Mouse (Mus musculus) testis, adult 2 months (tissue): ENCODE results near the gene Mex3a. TPM values are rescaled to one million over a fixed set of nuclear protein-coding genes. Genes with fewer than 3 reads are reported as not detected.

Experiments used
- H3K27ac ChIP-seq: fragments of 200-500 bp; 2 replicates; pipeline ENCODE4 v1.5.1; 2012; ENCODE audit warnings: low read depth, low read length; ENCODE audit not compliant: control insufficient read depth, insufficient read depth
- H3K27me3 ChIP-seq: fragments of 200-500 bp; 2 replicates; pipeline ENCODE4 v1.6.1; 2012; ENCODE audit warnings: mild to moderate bottlenecking, low read length, moderate library complexity; ENCODE audit not compliant: control insufficient read depth, insufficient read depth
- H3K36me3 ChIP-seq: fragments of 200-500 bp; 2 replicates; pipeline ENCODE4 v1.6.1; 2012; ENCODE audit warnings: mild to moderate bottlenecking, low read length; ENCODE audit not compliant: control insufficient read depth, insufficient read depth
- H3K4me1 ChIP-seq: fragments of 200-500 bp; 2 replicates; pipeline ENCODE4 v1.6.1; 2012; ENCODE audit warnings: low read length; ENCODE audit not compliant: control insufficient read depth, insufficient read depth
- H3K4me3 ChIP-seq: fragments of 200-500 bp; 2 replicates; pipeline ENCODE4 v1.5.1; 2012; ENCODE audit warnings: low read depth, mild to moderate bottlenecking, low read length, moderate library complexity, mixed read lengths; ENCODE audit not compliant: control insufficient read depth
- CTCF ChIP-seq: fragments of 200-500 bp; IDR thresholded peaks from 2 replicates; pipeline ENCODE4 v1.5.1; 2012; ENCODE audit warnings: low read depth, mild to moderate bottlenecking, inconsistent platforms, low read length, moderate library complexity; ENCODE audit not compliant: control insufficient read depth, insufficient read depth, insufficient replicate concordance
- POLR2A ChIP-seq: fragments of 200-500 bp; IDR thresholded peaks from 2 replicates; pipeline ENCODE4 v1.6.1; 2012; ENCODE audit warnings: low read depth, mild to moderate bottlenecking, inconsistent platforms, low read length, moderate library complexity; ENCODE audit not compliant: control insufficient read depth
- polyA plus RNA-seq: library from polyadenylated mRNA; depleted of rRNA; stranded (reverse); fragments of >200 nt; gene quantifications from 2 replicates; pipeline ENCODE4 v1.2.3, GENCODE M21; 2012

The Mex3a gene
- polyA plus RNA-seq, 1 experiment, result 1.4 TPM

- Histone ChIP-seq H3K36me3 (peaks cover 7% of the 10 kb centered on the region), H3K27me3 (no peaks in the 10 kb centered on the region), H3K4me3 (no peak overlapping the region), H3K4me1 (no peaks in the 10 kb centered on the region), H3K27ac (no peak overlapping the region)
- no peak for TF ChIP-seq CTCF
- TF ChIP-seq POLR2A, result no peak
These were observed 34.4 kb downstream of the Mex3a start for GRCm38 (mm10) chr3:88566536-88567061.

- Histone ChIP-seq H3K4me3 (no peak overlapping the region), H3K27me3 (no peaks in the 10 kb centered on the region), H3K27ac (no peak overlapping the region), H3K36me3 (peaks cover 6% of the 10 kb centered on the region), H3K4me1 (no peaks in the 10 kb centered on the region)
- TF ChIP-seq CTCF, result no peak
These were observed 35.7 kb downstream of the Mex3a start for GRCm38 (mm10) chr3:88567892-88568291.

GRCm38 (mm10) chr3:88568615-88569014 lies 36.4 kb downstream of the Mex3a start:
- Histone ChIP-seq H3K36me3 (peaks cover 6% of the 10 kb centered on the region), H3K27ac (no peak overlapping the region), H3K4me1 (no peaks in the 10 kb centered on the region), H3K27me3 (no peaks in the 10 kb centered on the region), H3K4me3 (no peak overlapping the region)
- TF ChIP-seq POLR2A (no peak), CTCF (no peak)

GRCm38 (mm10) chr3:88569093-88569492 lies 36.9 kb downstream of the Mex3a start:
- Histone ChIP-seq H3K36me3 (peaks cover 6% of the 10 kb centered on the region), H3K4me1 (no peaks in the 10 kb centered on the region), H3K27me3 (no peaks in the 10 kb centered on the region), H3K4me3 (no peak overlapping the region), H3K27ac (no peak overlapping the region)
- no peak for TF ChIP-seq CTCF
- TF ChIP-seq POLR2A, result no peak

- Histone ChIP-seq H3K4me1 (no peaks in the 10 kb centered on the region), H3K4me3 (no peak overlapping the region), H3K27me3 (no peaks in the 10 kb centered on the region), H3K27ac (no peak overlapping the region), H3K36me3 (peaks cover 1% of the 10 kb centered on the region)
- TF ChIP-seq CTCF (no peak), POLR2A (no peak)
These were observed 37.5 kb downstream of the Mex3a start for GRCm38 (mm10) chr3:88569694-88570093.

- no peak overlapping the region for H3K27ac ChIP-seq
- H3K4me3 ChIP-seq, result no peak overlapping the region
- no peak for TF ChIP-seq CTCF
- no peaks in the 10 kb centered on the region for H3K4me1 ChIP-seq
- H3K27me3 ChIP-seq, result no peaks in the 10 kb centered on the region
- H3K36me3 ChIP-seq, result no peaks in the 10 kb centered on the region; the same call in 1 of the 2 replicates
These were observed 38.1 kb downstream of the Mex3a start for GRCm38 (mm10) chr3:88570341-88570740.

GRCm38 (mm10) chr3:88571856-88572255 lies 39.7 kb downstream of the Mex3a start:
- no peak overlapping the region for H3K27ac ChIP-seq
- no peaks in the 10 kb centered on the region for H3K27me3 ChIP-seq
- no peaks in the 10 kb centered on the region for H3K4me1 ChIP-seq
- H3K4me3 ChIP-seq, result no peak overlapping the region
- no peak for TF ChIP-seq POLR2A
- TF ChIP-seq CTCF, result no peak
- H3K36me3 ChIP-seq, result no peaks in the 10 kb centered on the region

- TF ChIP-seq CTCF (no peak), POLR2A (no peak)
- no peak overlapping the region for H3K4me3 ChIP-seq
- H3K27ac ChIP-seq, result no peak overlapping the region
- H3K27me3 ChIP-seq, result no peaks in the 10 kb centered on the region
- H3K4me1 ChIP-seq, result no peaks in the 10 kb centered on the region
- H3K36me3 ChIP-seq, result no peaks in the 10 kb centered on the region
These were observed 40.6 kb downstream of the Mex3a start for GRCm38 (mm10) chr3:88572835-88573234.
